Mouse (Mus musculus) midbrain, embryonic 14.5 days (tissue): ENCODE results near the gene Tmem40. TPM values are rescaled to one million over a fixed set of nuclear protein-coding genes. Genes with fewer than 3 reads are reported as not detected.

Experiments
- ATAC-seq: fragments of 200-750 bp; cut with Nextera tagmentation; 2 replicates; pipeline ENCODE4 v1.8.0; 2017; ENCODE audit warnings: moderate number of reproducible peaks, moderate library complexity; ENCODE audit not compliant: low FRiP score, low TSS enrichment
- DNase-seq: peaks from one replicate; pipeline ENCODE4 v3.0.0-alpha.2; 2015
- H3K27ac ChIP-seq: fragments of 300-500 bp; sonication (generic); replicated peaks from 2 replicates; pipeline ENCODE4 v1.5.1; 2014; ENCODE audit warnings: mild to moderate bottlenecking, low read depth, low read length, moderate library complexity
- H3K27me3 ChIP-seq: fragments of 300-500 bp; sonication (generic); 2 replicates; pipeline ENCODE4 v1.6.1; 2014; ENCODE audit warnings: low read length, control low read depth, mixed read lengths; ENCODE audit not compliant: control insufficient read depth, insufficient read depth
- H3K36me3 ChIP-seq: fragments of 300-500 bp; sonication (generic); 2 replicates; pipeline ENCODE4 v1.6.1; 2014; ENCODE audit warnings: low read length, control low read depth; ENCODE audit not compliant: control insufficient read depth, insufficient read depth
- H3K4me1 ChIP-seq: fragments of 300-500 bp; sonication (generic); 2 replicates; pipeline ENCODE4 v1.6.1; 2014; ENCODE audit warnings: mild to moderate bottlenecking, antibody characterized with exemption, low read length, control low read depth; ENCODE audit not compliant: control insufficient read depth, insufficient read depth
- H3K4me2 ChIP-seq: fragments of 300-500 bp; sonication (generic); 2 replicates; pipeline ENCODE4 v1.6.1; 2014; ENCODE audit warnings: mild to moderate bottlenecking, low read length, moderate library complexity
- H3K4me3 ChIP-seq: fragments of 300-500 bp; sonication (generic); replicated peaks from 2 replicates; pipeline ENCODE4 v1.5.1; 2014; ENCODE audit warnings: low read depth, low read length
- H3K9ac ChIP-seq: fragments of 300-500 bp; sonication (generic); replicated peaks from 2 replicates; pipeline ENCODE4 v1.6.1; 2014; ENCODE audit warnings: mild to moderate bottlenecking, low read length, moderate library complexity
- H3K9me3 ChIP-seq: fragments of 300-500 bp; sonication (generic); 2 replicates; pipeline ENCODE4 v1.6.1; 2016; ENCODE audit warnings: low read length, control low read depth, mixed read lengths; ENCODE audit not compliant: control insufficient read depth
- WGBS: fragments of 180-500 bp; shearing (Covaris S2); extraction: QIAGEN DNeasy Blood & Tissue Kit; methylation state at CpG from one replicate; pipeline ENCODE4 v1.1.7; 2014; 5-methylcytosine and 5-hydroxymethylcytosine counted together
- polyA plus RNA-seq: library from polyadenylated mRNA; unstranded; fragments of >200 nt; fragmentation: Nextera tagmentation; extraction: Ambion mirVana; gene quantifications from 2 replicates; pipeline ENCODE4 v1.2.1, GENCODE M21; 2014

The Tmem40 gene
- 0.66 and 1.4 TPM in 2 replicates for polyA plus RNA-seq

- no peaks in the 10 kb centered on the region for H3K4me1 ChIP-seq
- no peak within 1 kb of the TSS for H3K9ac ChIP-seq
- H3K27ac ChIP-seq: 0 out of 2 replicates have a peak within 1 kb of the TSS, but pooled peaks have one; percentile 26
- no peaks in the 10 kb centered on the region for H3K36me3 ChIP-seq
- no peak within 1 kb of the TSS for H3K4me2 ChIP-seq
- ATAC-seq (no peak), DNase-seq (peak; percentile 44)
- H3K27me3 ChIP-seq: no peaks in the 10 kb centered on the region
- 3% methylated on average over 9 of the region's 9 CpGs for WGBS
- H3K9me3 ChIP-seq: no peaks in the 10 kb centered on the region
- H3K4me3 ChIP-seq: no peak within 1 kb of the TSS
Measured at GRCm38 (mm10) chr6:115761995-115762756, at the start of gene Tmem40. Gene Tmem40, minus strand, starts transcription at chr6:115762410.

- no peak for DNase-seq
Measured at GRCm38 (mm10) chr6:115811606-115812005, 49.4 kb upstream of the Tmem40 start.

GRCm38 (mm10) chr6:115808488-115809231 is 46.5 kb upstream of the Tmem40 start, which contains the start of gene Rpl32:
Gene Rpl32, minus strand, starts transcription at chr6:115808747.
- Histone ChIP-seq H3K36me3 (peaks cover 36% of the 10 kb centered on the region), H3K9me3 (no peaks in the 10 kb centered on the region), H3K4me1 (peaks cover 13% of the 10 kb centered on the region), H3K4me3 (peak within 1 kb of the TSS; percentile 95), H3K27ac (peak within 1 kb of the TSS; percentile 96), H3K9ac (peak within 1 kb of the TSS; percentile 96), H3K4me2 (peak within 1 kb of the TSS; percentile 85), H3K27me3 (no peaks in the 10 kb centered on the region)
- DNase-seq (peak; percentile 95), ATAC-seq (peak; percentile 83)
- under 1% methylated on average over 46 of the region's 47 CpGs for WGBS

More at GRCm38 (mm10) chr6:115811606-115812005, 49.4 kb upstream of the Tmem40 start:
- no peak overlapping the region for H3K4me3 ChIP-seq
- no peak overlapping the region for H3K27ac ChIP-seq
- WGBS: 72% methylated on average over 8 of the region's 8 CpGs
- no peak overlapping the region for H3K9ac ChIP-seq
- H3K27me3 ChIP-seq: no peaks in the 10 kb centered on the region
- H3K4me2 ChIP-seq: no peak overlapping the region
- H3K9me3 ChIP-seq: no peaks in the 10 kb centered on the region
- peaks cover 7% of the 10 kb centered on the region for H3K36me3 ChIP-seq
- ATAC-seq: no peak
- peaks cover 10% of the 10 kb centered on the region for H3K4me1 ChIP-seq

DNA sequence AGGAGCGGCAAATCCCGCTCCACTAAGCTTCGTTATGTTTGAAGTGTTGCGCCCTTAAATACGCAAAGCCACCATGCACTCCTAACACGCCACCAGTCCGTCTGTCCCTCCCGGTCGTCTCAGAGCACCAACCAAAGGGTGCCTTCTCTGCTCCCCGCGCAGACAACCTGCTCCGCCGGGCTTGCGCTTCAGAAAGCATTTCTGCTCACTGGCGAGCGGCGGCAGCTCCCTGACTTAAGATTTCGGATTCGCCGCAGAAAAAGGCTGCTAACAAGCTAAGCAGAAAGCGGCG is 45.9 kb upstream of the Tmem40 start:
- H3K27ac ChIP-seq: peak overlapping the region; percentile 96
- no peak for ATAC-seq
- H3K4me3 ChIP-seq: peak overlapping the region; percentile 95
- WGBS: under 1% methylated on average over 22 of the region's 22 CpGs
- peak overlapping the region; percentile 85 for H3K4me2 ChIP-seq
- H3K4me1 ChIP-seq: peaks cover 13% of the 10 kb centered on the region
- no peak for DNase-seq
- no peaks in the 10 kb centered on the region for H3K27me3 ChIP-seq
- H3K9me3 ChIP-seq: no peaks in the 10 kb centered on the region
- peaks cover 41% of the 10 kb centered on the region for H3K36me3 ChIP-seq
- peak overlapping the region; percentile 96 for H3K9ac ChIP-seq

DNA sequence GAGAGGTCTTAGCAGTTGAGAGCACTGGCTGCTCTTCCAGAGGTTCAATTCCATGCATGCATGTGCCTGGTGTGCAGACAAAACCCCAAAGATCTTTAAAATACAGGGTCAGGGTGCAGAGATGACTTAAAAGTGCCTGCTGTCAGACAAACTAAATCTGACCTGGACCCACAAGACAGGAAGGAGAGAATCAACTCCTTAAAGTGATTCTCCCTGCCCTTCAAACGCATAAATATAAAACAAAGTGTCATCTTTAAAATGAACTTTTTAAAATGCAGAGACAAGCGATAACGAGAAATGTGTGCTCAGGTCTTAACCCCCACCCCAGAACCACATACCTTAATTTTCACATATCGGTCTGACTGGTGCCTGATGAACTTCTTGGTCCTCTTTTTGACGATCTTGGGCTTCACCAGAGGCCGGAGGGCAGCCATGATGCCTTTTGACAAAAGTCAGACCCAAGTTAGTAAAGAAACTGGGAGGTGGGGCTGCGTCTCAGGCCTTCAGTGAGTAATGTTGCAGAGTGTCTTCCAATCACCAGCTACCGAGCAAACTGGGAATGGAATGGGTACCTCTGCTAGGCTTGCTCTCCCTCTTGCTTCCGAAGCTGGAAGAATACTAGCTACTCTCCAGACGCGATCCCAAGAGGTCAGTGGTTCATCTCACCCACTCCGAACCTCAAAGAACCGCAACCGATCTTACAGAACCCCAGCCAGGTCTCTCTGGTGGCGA is 45.4 kb upstream of the Tmem40 start:
- Histone ChIP-seq H3K4me2 (peak overlapping the region; percentile 85), H3K9ac (peak overlapping the region; percentile 96), H3K36me3 (peaks cover 47% of the 10 kb centered on the region), H3K4me1 (peaks cover 13% of the 10 kb centered on the region), H3K4me3 (peak overlapping the region; percentile 95), H3K9me3 (no peaks in the 10 kb centered on the region), H3K27me3 (no peaks in the 10 kb centered on the region), H3K27ac (peak overlapping the region; percentile 96)
- no peak for ATAC-seq
- 3% methylated on average over 15 of the region's 15 CpGs for WGBS
- DNase-seq: peak; percentile 32

GRCm38 (mm10) chr6:115804432-115805192 is 42.4 kb upstream of the Tmem40 start:
- 68% methylated on average over 10 of the region's 10 CpGs for WGBS
- no peak overlapping the region for H3K27ac ChIP-seq
- H3K36me3 ChIP-seq: peaks cover 76% of the 10 kb centered on the region
- no peak overlapping the region for H3K9ac ChIP-seq
- ATAC-seq (no peak), DNase-seq (no peak)
- H3K27me3 ChIP-seq: no peaks in the 10 kb centered on the region
- peaks cover 13% of the 10 kb centered on the region for H3K4me1 ChIP-seq
- no peak overlapping the region for H3K4me2 ChIP-seq
- no peak overlapping the region for H3K4me3 ChIP-seq
- H3K9me3 ChIP-seq: no peaks in the 10 kb centered on the region

DNA sequence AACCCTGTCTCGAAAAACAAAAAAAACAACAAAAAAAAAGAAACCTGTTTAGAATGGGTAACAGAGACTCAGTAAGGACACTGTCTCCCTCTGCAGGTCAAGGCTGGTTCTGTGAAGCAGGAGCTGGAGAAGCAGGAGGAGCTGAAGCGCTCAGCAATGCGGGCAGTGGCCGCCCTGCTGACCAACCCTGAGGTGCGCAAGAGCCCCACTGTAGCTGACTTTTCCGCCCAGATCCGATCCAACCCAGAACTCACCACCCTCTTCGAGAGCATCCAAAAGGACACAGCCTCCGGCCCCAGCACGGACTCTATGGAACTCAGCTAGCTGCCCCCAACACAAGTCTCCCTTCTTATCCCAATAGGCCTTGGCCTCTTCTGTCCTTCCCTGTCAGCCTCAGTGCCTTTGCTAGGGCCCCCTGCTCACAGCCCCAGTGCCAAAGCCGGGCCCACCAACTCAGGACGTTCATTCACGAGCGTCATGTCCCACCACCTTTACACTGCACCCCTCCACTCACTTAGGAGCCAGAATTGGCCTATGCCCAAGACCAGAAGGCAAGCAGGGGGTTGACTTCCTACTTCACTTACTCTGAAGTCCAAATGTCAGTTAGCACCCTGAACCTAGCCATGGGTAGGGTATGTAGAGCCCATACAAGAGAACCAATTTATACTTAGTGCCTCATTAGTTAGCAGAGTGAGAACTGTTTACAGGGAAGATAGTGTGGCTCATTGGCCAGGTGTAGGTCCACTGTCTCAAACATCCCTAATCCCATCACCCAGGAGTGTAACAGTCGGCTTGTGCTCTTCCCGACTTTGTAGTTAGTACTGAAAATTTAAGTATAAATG is 41.6 kb upstream of the Tmem40 start:
- H3K4me3 ChIP-seq: no peak overlapping the region
- H3K36me3 ChIP-seq: peaks cover 84% of the 10 kb centered on the region
- peaks cover 13% of the 10 kb centered on the region for H3K4me1 ChIP-seq
- WGBS: 50% methylated on average over 16 of the region's 16 CpGs
- ATAC-seq (peak; percentile 38; the same call in 1 of the 2 replicates), DNase-seq (peak; percentile 78)
- no peak overlapping the region for H3K9ac ChIP-seq
- H3K27ac ChIP-seq: no peak overlapping the region
- H3K9me3 ChIP-seq: no peaks in the 10 kb centered on the region
- no peaks in the 10 kb centered on the region for H3K27me3 ChIP-seq
- H3K4me2 ChIP-seq: no peak overlapping the region
